Mouse (Mus musculus) urinary bladder, postnatal 10 days (tissue): ENCODE results near the gene Ankrd17.

Experiments used
- DNase-seq: peaks from one replicate; pipeline ENCODE4 v3.0.0; 2022; ENCODE audit warnings: low spot score

Gene Ankrd17

GRCm38 (mm10) chr5:90366121-90367066 lies at the start of gene Ankrd17:
Gene Ankrd17 (minus strand): TSS chr5:90366577.
- DNase-seq = peak; percentile 64

GRCm38 (mm10) chr5:90414925-90415295 lies 48.5 kb upstream of the Ankrd17 start:
- DNase-seq = no peak

- no peak for DNase-seq
These were observed 48.0 kb upstream of the Ankrd17 start for GRCm38 (mm10) chr5:90414142-90414924.

- DNase-seq = no peak
These were observed 38.8 kb upstream of the Ankrd17 start for GRCm38 (mm10) chr5:90405210-90405609.

- no peak for DNase-seq
These were observed 30.4 kb upstream of the Ankrd17 start for GRCm38 (mm10) chr5:90396817-90397216.

- no peak for DNase-seq
These were observed 27.9 kb upstream of the Ankrd17 start for GRCm38 (mm10) chr5:90394322-90394721.

GRCm38 (mm10) chr5:90393764-90394163 lies 27.4 kb upstream of the Ankrd17 start:
- no peak for DNase-seq

- no peak for DNase-seq
These were observed 16.7 kb upstream of the Ankrd17 start for GRCm38 (mm10) chr5:90383080-90383479.

- no peak for DNase-seq
These were observed 15.1 kb upstream of the Ankrd17 start for GRCm38 (mm10) chr5:90381458-90381857.

GRCm38 (mm10) chr5:90373708-90374107 lies 7.3 kb upstream of the Ankrd17 start:
- no peak for DNase-seq

GRCm38 (mm10) chr5:90370401-90370800 lies 4.0 kb upstream of the Ankrd17 start:
- no peak for DNase-seq

GRCm38 (mm10) chr5:90367067-90367303 lies 608 bp upstream of the Ankrd17 start, which contains the start of gene Gm9958:
Gene Gm9958 (plus strand): TSS chr5:90367204.
- no peak for DNase-seq

- no peak for DNase-seq
These were observed 1.0 kb downstream of the Ankrd17 start for GRCm38 (mm10) chr5:90365141-90365951.

- no peak for DNase-seq
These were observed 1.9 kb downstream of the Ankrd17 start for GRCm38 (mm10) chr5:90364526-90364925.

- no peak for DNase-seq
These were observed 10.6 kb downstream of the Ankrd17 start for GRCm38 (mm10) chr5:90355824-90356223.

- no peak for DNase-seq
These were observed 12.6 kb downstream of the Ankrd17 start for GRCm38 (mm10) chr5:90353552-90354317.

- DNase-seq = no peak
These were observed 19.5 kb downstream of the Ankrd17 start for GRCm38 (mm10) chr5:90346877-90347276.

- DNase-seq = no peak
These were observed 25.5 kb downstream of the Ankrd17 start for GRCm38 (mm10) chr5:90340847-90341246.

- DNase-seq = no peak
These were observed 26.4 kb downstream of the Ankrd17 start for GRCm38 (mm10) chr5:90339953-90340343.

GRCm38 (mm10) chr5:90339129-90339952 lies 27.0 kb downstream of the Ankrd17 start:
- DNase-seq = no peak
